ENCODE assay signal across 13 mouse cellular contexts in the genomic region with DNA sequence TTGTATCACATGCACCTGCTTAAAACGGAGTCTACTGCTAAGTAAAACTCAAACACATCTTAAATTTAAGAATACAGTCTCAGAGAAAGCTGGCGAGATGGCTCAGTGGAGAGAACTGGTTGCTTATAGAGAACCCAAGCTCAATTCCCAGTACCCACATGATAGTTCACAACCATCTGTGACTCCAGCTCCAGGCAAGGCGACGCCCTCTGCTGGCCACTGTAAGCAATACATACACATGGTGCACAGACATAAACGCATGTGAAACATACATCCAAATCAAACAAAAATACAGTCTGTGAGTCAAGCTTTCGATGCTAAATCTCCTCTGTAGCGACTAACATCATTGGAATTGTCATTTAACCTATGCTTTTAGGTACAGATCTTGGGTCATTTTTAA. TPM values are rescaled to one million over a fixed set of nuclear protein-coding genes. Genes with fewer than 3 reads are reported as not detected.
DNase-seq lines count a peak whose midpoint lies in the region; ATAC-seq and TF ChIP-seq lines count a peak whose summit lies in the region.
"Had no signal": no experiment of that assay in that cellular context is flagged by ENCODE, and none has a peak within 500 bp of the region (broad histone marks: within the 10 kb centered on the region; RNA-seq: fewer than 3 reads in every experiment).

No protein-coding gene starts in this region.

- no peak overlapping the region for H3K4me3 ChIP-seq in intestine, postnatal 0 days (ENCODE audit: low read depth, low read length)
- no peak overlapping the region for H3K4me3 ChIP-seq in intestine, embryonic 15.5 days (replicated peaks)
- no peak overlapping the region for H3K4me3 ChIP-seq in thymus, adult 2 months (ENCODE audit: control insufficient read depth, insufficient read depth, low read length)
- H3K4me3 ChIP-seq: forebrain, embryonic 12.5 days; lung, embryonic 15.5 days had no signal

- H3K36me3 ChIP-seq in intestine, postnatal 0 days (ENCODE audit: control insufficient read depth, insufficient read depth), result peaks cover 8% of the 10 kb centered on the region; the same call in 1 of the 2 replicates
- H3K36me3 ChIP-seq in intestine, embryonic 15.5 days, result no peaks in the 10 kb centered on the region; the same call in 1 of the 2 replicates
- no peaks in the 10 kb centered on the region for H3K36me3 ChIP-seq in thymus, adult 2 months (ENCODE audit: control insufficient read depth, insufficient read depth, low read length)

- H3K9me3 ChIP-seq in intestine, postnatal 0 days (ENCODE audit: control insufficient read depth), result no peaks in the 10 kb centered on the region
- H3K9me3 ChIP-seq in intestine, embryonic 15.5 days, result no peaks in the 10 kb centered on the region
- H3K9me3 ChIP-seq: forebrain, embryonic 12.5 days; lung, embryonic 15.5 days had no signal

- no peak for ATAC-seq in intestine, postnatal 0 days
- no peak for ATAC-seq in intestine, embryonic 15.5 days

- no peak overlapping the region for H3K4me2 ChIP-seq in intestine, postnatal 0 days (replicated peaks; ENCODE audit: low read depth)
- no peak overlapping the region for H3K4me2 ChIP-seq in intestine, embryonic 15.5 days (replicated peaks)
- H3K4me2 ChIP-seq: forebrain, embryonic 12.5 days; lung, embryonic 15.5 days had no signal

- H3K9ac ChIP-seq in intestine, postnatal 0 days (ENCODE audit: low read depth, low read length), result no peak overlapping the region
- no peak overlapping the region for H3K9ac ChIP-seq in intestine, embryonic 15.5 days
- H3K9ac ChIP-seq: forebrain, embryonic 12.5 days; lung, embryonic 15.5 days had no signal

- no peaks in the 10 kb centered on the region for H3K4me1 ChIP-seq in intestine, postnatal 0 days (replicated peaks; ENCODE audit: control insufficient read depth, insufficient read depth, low read length)
- H3K4me1 ChIP-seq in intestine, embryonic 15.5 days (replicated peaks), result no peaks in the 10 kb centered on the region
- H3K4me1 ChIP-seq in thymus, adult 2 months (replicated peaks; ENCODE audit: control insufficient read depth, insufficient read depth, low read length), result no peaks in the 10 kb centered on the region
- H3K4me1 ChIP-seq: forebrain, embryonic 12.5 days; lung, embryonic 15.5 days had no signal

- TF ChIP-seq POLR2A in thymus, adult 2 months (IDR thresholded peaks at IDR 0.05; ENCODE audit: control insufficient read depth, extremely low read depth, insufficient read depth, low read length, poor library complexity), result no peak

- TF ChIP-seq CTCF in intestine, postnatal 0 days (IDR thresholded peaks at IDR 0.05; ENCODE audit: low read depth), result peak; percentile 62
- TF ChIP-seq CTCF in thymus, adult 2 months (IDR thresholded peaks at IDR 0.05; ENCODE audit: borderline replicate concordance, control insufficient read depth, extremely low read depth, insufficient read depth, low read length, poor library complexity), result no peak

- H3K27ac ChIP-seq in intestine, postnatal 0 days (ENCODE audit: low read depth, low read length), result no peak overlapping the region
- H3K27ac ChIP-seq in intestine, embryonic 15.5 days, result no peak overlapping the region
- no peak overlapping the region for H3K27ac ChIP-seq in thymus, adult 2 months (ENCODE audit: control insufficient read depth, insufficient read depth, low read length)
- H3K27ac ChIP-seq: forebrain, embryonic 12.5 days; lung, embryonic 15.5 days had no signal

- DNase-seq in thymus, adult 2 months, result peak; percentile 5
- DNase-seq in thymus, postnatal 10 days (ENCODE audit: low spot score in 2 of 2), result no peak
- peak; percentile 10 for DNase-seq in MEL-GATA-1-ER (ENCODE audit: extremely low read depth, low read depth)
- peak; percentile 37 for DNase-seq in naive thymus-derived CD4-positive, alpha-beta T cell, adult 2 months (ENCODE audit: low read depth)
- DNase-seq in gastrocnemius, postnatal 10 days, result no peak
- DNase-seq in cerebellum, postnatal 10 days, result no peak
- DNase-seq: adrenal gland, postnatal 36 days; cerebellum, adult 8-10 months; heart, postnatal 10 days had no signal

- 87% methylated on average over 7 of the region's 7 CpGs for WGBS in intestine, postnatal 0 days
- WGBS in intestine, embryonic 15.5 days, result 86% methylated on average over 7 of the region's 7 CpGs
- 94% methylated on average over 7 of the region's 7 CpGs for WGBS in thymus, adult 2 months

- H3K27me3 ChIP-seq in intestine, postnatal 0 days (replicated peaks; ENCODE audit: control insufficient read depth, insufficient read depth, low read length), result no peaks in the 10 kb centered on the region
- H3K27me3 ChIP-seq in intestine, embryonic 15.5 days (replicated peaks), result no peaks in the 10 kb centered on the region
- H3K27me3 ChIP-seq in thymus, adult 2 months (ENCODE audit: control insufficient read depth, insufficient read depth, low read length), result no peaks in the 10 kb centered on the region
- H3K27me3 ChIP-seq: forebrain, embryonic 12.5 days; lung, embryonic 15.5 days had no signal

RNA-seq across cellular contexts. Expression of gene Igf2bp3, which starts 27.5 kb away (rescaled TPM):
- 54.7 and 56.3 TPM in 2 replicates for polyA plus RNA-seq in intestine, postnatal 0 days (2015; fragmentation: Nextera tagmentation; extraction: Ambion mirVana)
- 83.1 and 96.8 TPM in 2 replicates for polyA plus RNA-seq in intestine, embryonic 15.5 days (2015; fragmentation: Nextera tagmentation; extraction: Ambion mirVana)
- 1.3 and 1.9 TPM in 2 replicates for polyA plus RNA-seq in thymus, adult 2 months (2012; rRNA removed)
- 1 to 10 TPM; 4.3 to 5.5 TPM for total RNA-seq in gastrocnemius, postnatal 10 days (2021)

Comparison
In these comparisons a context has a peak if more than half of its experiments do, and no peak if none do; other contexts are left out.
1. DNase-seq: peak in thymus, adult 2 months (single experiment), MEL-GATA-1-ER (single experiment) and naive thymus-derived CD4-positive, alpha-beta T cell, adult 2 months (single experiment); none in thymus, postnatal 10 days (0 of 2), gastrocnemius, postnatal 10 days (single experiment) and cerebellum, postnatal 10 days (0 of 2).
2. RNA of gene Igf2bp3, which starts 27.5 kb away (polyA plus RNA-seq): 83.1 to 96.8 TPM in intestine, embryonic 15.5 days and 54.7 to 56.3 TPM in intestine, postnatal 0 days; 1.3 to 1.9 TPM in thymus, adult 2 months; every median in the first group is over 10 times any median in the second.